Mouse (Mus musculus): ENCODE measurements at regions not wholly inside any gene's neighbourhood (a gene's known extent, or its start where the extent isn't known, plus 50 kb on each side); places are given as distances from the start of the nearest gene placed in this dataset.
A peak's percentile ranks its signal among the peaks of the same experiment; 100 is the strongest.

DNA sequence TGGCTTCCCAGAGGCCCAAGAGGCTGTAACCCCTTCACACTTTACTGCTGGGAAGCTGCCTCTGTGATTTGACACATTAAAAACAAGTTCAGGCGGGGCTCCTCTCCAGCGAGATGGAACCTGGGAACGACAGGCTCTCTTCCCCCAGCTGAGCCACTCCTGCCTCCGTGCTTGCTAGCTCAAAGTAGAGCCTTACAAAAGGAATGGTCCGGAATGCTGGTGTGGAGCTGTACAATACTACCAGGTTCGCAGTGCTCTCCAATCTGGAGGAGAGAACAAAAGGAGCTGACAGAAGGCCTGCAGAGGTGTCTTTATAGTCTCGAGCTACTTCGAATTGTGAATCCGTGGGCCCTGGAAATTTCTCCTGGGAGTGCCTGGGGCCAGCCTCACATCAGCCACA is 100.4 kb upstream of the Irx4 start:
- DNase-seq: no peak

DNA sequence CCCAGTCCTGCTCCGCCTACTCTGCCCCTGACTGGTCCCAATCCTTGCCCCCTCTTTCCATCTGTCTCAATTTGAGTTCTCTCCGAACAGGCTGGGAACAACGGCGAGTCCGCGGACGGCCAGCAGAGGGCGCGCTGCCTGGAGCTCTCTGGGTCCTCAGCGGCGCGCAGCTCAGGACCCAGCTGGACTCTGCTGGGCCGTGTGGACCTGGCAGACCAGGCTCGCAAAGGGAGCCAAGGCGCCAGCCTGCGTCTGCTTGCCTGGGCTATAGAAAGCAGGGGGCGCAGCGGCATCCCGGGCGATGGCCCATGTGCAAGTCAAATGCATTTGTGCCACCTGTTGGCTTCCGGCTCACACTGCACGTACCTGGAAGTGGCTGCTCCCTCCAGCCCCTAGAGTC is 100.0 kb upstream of the Irx4 start:
- DNase-seq: peak; percentile 87

DNA sequence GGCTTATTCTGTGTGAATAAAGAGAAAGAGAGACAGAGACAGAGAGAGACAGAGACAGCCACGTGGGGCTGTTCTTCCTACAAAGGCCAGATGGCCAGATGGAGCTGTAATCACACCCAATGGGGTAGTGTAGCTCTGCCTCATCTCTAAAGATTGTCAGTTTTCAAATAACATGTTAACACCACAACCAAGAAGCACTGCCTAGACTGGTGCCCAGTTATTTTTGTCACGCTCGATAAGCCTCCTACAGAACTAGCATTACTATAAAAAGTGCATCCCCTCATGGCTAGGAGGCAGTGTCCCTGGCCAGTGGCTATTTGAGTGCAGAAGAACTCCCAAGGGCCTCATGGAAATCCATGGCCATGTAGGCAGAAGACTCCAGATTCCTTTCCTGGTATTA is 90.0 kb upstream of the Irx4 start:
- no peak for DNase-seq

DNA sequence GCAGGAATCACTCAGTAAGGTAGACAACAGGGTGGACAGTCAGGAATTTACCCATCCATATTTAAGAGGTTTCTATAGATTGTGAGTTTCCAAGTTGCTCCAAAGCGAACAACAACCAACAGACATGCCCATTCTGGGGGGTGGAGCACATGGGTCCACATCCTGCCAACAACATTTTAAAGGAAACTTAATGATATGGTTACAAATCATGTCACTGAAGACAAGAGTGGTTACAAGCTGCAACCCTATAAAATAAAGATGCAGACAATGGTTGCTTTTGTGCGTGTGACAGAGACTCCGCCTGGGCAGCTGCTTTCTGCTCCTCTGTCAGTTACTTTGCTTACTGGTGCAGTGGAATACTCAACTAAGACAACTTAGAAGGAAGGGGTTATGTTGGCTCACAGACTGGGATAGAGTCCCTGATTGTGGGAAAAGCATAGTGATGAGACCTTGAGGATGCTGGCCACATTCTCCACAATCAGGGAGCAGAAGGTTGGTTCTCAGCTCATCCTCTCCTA is 52.3 kb upstream of the Irx4 start:
- no peak for DNase-seq

Measured in adrenal gland, postnatal 14 days (tissue).